Mouse (Mus musculus): ENCODE measurements around the gene Taf3. TPM values are rescaled to one million over a fixed set of nuclear protein-coding genes. Genes with fewer than 3 reads are reported as not detected.

Gene Taf3
- total RNA-seq, 1 experiment from 2014 or later, result 10.3 TPM

DNA sequence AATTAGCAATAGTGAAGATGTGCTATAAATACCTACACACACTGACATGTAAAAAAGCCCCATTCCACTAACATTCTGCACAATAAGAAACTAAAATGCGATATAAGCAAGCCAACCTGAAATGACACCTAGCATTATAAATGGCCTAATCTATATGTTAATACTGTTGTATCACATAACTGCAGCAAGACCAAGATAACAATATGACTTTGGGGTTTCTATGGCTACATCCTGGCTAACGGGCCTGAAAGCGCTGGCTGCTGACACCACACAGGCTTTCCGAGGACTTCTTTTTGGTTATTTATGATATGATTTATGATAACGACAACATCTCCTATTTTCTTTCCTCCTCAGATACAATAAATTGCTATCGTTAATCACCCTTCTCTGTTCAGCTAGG, 90.4 kb downstream of the Taf3 start:
- no peak for DNase-seq

DNA sequence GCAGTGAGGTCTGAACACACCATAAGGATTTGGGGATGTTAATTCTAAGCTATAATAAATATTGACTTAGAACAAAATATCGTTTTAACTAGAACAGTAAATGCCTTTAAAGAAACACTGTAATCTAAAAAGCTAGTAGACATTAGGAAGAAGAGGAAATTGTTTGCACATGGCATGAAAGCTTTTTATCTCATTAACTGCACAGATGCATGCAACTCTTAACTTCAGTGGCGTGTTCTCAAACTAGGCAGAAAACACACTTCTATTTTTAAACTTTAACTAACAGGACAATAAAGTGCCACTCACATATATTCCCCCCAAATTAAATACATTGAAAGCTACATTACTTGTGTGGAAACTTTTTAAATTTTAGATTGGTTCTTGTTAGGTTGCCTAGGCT, 91.8 kb downstream of the Taf3 start:
- DNase-seq, result no peak

DNA sequence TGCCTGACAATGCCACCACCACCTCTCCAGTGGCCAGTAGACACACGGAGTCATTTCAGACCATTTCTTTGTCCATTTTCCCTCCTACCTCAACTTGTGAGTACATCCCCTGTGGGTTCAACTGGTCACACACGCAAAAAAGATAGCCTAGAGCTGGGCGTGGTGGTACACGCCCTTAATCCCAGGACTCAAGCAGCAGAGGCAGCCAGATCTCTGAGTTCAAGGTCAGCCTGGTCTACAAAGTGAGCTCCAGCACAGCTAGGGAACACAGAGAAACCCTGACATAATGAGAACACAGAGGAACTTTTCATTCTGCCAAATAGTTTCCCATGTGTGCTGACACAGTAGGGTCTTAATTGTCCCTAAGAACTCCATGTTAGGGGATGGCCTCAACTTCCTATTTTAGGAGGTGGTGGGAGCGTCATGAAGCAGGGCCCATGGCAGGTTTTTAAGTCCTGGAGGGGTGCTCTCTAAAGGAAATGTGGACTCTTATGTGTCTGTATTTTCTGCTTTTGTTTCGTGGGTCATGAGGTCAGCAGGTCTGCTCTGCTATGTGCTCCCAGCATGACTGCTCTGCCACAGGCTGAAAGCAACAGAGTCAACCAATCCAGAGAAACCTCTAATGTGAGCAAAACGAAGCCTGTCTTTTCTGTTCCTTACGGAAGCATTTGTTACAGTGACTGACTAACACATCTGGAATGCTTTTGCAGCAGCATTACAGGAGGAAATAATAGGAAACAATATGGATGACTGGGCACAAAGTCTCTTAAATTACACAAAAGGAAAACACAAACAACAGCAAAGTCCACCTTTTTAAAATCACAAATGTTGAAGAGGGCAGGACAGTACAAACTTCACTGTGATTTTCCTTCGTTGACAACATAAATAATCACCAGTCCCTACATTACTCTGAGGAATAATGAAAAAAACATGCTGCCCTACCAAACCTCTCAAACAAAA, 92.5 kb downstream of the Taf3 start:
- DNase-seq, result no peak

DNA sequence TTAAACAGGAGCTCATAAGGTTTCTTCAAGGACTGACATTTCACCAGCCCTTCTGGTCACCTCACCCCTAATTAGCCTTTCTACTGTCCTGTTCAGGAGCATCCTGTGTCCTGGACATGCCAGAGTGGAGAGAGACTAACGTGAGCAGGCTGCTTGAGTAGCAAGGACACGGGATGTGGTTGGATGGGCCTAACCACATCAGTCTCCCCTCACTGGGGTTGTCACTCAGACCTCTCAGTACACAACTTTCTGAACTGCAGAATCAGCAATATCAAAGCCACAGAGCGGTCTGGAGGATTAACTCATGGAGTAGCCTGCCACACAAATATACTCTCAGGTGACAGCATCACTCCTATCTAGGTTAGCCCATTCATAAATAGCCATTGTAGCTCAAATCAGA, 101.7 kb downstream of the Taf3 start:
- no peak for DNase-seq

DNA sequence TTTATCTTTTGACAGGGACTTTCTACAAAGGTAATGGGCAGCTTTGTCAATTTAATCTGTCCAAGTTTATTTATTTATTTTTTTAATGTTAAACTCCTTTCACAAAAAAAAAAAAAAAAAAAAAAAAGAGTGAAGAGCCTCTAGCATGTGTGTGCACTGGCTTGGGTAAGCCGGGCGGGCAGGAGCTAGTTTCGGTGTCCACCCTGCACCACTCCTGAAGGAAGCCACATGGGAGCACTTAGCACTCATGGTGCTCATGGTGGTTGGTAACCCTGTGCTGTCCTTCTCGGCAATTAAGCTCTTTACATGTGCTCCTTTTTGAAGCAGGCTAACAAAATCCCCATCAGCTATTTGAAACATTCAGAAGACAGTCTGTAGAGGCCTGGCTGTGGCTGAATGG, 102.8 kb downstream of the Taf3 start:
- no peak for DNase-seq

DNA sequence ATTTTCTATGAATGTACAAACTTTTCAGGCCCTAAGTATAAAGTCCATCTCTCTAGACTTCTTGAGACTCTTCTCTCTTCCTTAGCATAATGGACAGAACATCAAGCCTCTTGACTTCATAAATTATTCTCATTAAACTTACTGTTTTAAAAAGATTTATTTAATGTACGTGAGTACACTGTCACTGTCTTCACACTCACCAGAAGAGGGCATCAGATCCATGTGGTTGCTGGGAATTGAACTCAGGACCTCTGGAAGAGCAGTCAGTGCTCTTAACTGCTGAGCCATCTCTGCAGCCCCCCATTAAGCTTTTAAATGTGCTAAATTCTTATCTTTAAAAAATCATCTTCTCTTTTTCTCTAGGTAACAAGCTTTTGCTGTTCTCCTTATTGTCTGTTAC, 105.4 kb downstream of the Taf3 start:
- no peak for DNase-seq

DNA sequence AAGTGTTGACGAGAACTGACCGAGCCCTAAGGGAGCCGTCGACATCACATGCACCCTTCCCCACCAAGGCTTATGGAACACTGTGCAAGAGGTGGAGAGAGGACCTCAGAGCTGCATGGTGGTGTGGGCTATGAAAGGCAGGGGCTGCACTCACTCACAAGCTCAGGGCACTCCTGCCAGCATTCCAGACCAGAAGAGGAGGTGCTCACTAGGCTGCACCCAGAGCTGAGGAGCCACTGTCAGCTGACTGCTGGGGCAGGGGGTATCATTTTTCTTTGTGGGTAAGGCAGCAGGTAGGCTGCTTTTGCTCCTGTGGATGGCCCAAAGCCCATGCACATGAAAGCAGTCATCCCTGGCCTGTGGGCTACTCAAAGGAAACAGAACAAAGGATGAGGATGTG, 109.1 kb downstream of the Taf3 start:
- no peak for DNase-seq

DNA sequence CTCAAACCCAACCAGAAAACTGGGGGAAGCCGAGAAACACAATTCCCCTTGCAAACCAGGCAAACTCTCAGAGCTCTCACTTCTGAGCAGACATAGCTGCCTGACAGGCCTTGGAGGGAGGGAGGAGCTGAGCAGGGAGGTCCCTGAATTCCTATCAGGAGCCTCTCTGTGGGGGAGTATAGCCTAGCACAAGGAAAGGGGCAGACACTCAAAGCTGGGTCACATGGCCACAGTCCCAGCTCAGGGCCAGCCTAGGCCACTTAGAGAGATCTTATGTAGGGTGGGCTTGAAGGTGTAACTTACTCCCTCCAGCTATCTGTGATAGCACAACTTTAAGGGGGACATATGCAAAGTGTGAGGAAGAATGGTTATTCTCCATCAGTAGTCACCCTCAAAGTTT, 112.4 kb downstream of the Taf3 start:
- DNase-seq, result no peak

DNA sequence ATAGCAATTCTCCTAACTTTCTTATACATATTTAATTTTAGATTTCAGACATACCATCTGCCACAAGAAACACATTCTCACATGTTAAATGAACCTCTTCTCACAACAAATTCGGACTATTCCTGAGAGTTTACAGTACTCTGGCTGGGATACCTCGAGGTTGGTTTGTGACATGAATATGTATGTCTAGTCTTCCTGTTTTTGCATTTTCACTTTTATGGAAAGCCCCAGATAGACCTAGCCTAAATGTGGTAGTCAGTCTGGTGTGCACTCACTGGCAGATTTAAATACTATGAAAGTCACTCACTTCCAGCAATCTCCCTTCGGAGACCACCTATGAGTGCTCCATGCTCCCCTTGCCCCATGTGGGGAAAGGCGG, 121.5 kb downstream of the Taf3 start:
- DNase-seq, result no peak

DNA sequence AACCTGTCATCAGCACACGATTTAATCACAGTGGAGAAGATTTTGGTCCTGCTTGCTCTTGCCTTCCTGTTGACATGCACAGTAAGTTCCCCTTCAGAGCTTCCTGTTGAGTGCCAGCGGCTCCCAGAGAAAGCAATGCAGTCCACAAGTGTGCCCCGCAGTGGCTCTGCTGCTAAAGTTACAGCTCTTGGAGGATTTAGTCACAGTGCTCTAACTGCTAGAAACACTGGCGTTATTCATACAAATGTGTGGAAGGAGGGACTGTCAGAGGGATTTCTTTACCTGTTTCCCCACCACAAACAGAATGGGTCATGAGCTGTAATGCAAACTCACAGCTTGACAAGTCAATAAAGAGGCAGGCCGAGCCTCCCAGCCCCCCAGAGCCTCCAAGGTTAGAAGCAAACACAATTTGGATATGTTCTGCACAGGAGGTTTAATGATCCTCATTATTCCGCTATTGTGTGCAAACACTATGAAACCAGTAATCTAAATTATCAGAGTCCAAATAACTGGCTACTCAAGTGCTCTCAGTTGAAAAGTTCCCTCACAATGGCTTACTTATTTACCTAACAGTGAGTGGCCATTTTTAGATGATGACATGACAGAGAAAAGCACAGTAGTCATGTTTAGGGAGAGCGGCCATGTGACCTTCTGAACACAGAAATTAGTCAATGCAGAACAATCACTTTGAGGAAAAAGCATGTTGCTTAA, 122.0 kb downstream of the Taf3 start:
- DNase-seq, result no peak

DNA sequence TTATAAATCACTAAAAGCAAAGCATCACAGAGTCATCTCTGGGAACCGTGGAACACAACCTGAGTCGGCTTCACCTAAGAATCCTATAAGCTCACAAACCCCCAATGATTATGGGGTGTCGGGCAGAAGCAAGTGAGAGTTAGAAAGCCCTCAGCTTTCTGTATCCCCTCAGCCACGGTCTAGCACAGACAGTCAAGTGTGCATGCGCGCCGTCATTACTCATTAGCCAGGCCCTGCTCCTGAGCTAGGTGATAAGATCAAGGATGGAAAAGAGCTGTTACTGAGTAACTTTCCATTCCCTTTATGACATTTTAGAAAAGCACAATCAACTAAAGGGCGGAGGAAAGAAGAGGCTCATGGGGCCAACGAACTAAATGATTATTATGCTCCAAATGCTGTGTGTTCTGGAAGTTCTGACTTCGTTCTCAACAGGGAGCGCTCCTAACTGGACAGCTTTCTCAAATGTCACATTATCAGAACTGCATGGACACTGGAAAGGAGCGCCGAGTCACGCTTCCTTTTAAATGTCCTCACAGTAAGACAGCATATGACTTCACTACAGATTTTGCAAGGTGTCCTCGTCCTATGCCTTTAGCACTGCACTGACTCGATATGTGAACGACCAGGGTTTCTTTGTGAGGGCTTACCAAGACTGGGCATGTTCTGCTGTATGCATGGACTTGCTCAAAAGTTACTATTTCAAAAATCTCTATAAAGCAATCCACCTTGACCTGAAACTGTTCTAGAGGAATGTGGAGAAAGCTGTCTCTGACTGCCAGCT, 129.5 kb downstream of the Taf3 start:
- DNase-seq, result no peak

DNA sequence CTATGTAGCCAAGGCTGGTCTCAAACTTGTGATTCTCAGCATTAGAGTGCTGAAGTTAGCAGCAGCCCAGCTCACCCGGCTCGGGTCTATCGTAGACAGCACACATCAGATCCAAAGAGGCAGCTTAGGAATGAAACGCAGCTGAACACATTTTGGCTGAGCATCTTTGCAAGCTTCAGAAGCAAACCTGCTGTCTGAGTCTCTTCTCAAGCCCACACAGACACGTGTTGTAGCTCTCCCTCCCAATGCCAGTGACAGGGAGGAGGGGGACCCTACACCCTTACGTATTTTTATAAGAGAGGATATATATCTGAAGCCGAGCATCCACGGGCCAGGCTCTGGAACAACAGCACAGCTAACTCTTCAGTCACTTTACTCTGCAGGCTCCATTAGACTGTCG, 130.8 kb downstream of the Taf3 start:
- DNase-seq, result no peak

DNA sequence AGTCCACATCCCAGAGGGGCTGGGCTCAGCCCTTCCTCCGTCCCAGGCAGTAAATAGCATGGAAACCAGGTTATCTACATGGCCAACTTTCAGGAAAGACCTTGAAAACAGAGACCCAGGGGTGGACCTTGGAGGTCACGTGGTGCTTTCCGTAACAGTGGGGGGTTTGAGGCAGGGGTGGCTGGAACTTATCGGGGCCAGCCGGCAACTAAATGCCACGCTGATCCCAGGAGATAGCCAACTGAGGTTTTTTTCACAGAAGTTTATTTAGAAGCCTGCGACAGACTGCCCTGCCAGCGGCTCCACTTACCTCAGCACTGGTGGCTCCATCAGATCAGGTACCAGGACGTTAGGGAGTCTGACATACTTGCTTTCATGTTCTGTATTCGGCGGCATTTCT, 142.4 kb downstream of the Taf3 start:
- no peak for DNase-seq

DNA sequence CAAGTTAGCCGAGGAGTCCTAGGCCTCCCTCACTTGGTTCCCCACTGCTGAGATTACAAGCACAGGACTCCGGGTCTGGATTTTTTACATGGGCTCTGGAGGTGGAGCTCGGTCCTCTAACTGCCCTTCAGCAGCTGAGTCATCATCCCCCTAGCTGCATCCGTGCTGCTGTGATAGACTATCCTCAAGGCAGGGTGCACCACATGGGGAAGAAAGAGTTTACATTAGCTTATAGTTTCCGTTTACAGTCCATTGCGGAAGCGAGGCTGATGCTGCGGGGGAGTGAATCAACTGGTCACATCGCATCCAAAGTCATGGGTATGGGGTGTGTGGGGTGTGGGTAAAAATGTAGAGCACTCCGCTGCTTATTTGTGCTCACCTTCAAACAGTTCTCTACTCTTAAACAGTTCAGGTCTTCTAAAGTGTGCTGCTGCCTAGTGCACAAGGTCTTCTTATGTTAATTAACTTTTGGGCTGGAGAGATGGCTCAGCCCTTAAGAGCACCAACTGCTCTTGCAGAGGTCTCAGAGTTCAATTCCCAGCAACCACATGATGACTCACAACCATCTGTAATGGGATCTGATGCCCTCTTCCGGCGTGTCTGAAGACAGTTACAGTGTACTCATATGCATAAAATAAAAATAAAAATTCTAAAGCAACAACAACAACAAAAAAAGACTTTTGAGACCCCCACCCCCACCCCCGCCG, 144.4 kb downstream of the Taf3 start:
- DNase-seq, result no peak

DNA sequence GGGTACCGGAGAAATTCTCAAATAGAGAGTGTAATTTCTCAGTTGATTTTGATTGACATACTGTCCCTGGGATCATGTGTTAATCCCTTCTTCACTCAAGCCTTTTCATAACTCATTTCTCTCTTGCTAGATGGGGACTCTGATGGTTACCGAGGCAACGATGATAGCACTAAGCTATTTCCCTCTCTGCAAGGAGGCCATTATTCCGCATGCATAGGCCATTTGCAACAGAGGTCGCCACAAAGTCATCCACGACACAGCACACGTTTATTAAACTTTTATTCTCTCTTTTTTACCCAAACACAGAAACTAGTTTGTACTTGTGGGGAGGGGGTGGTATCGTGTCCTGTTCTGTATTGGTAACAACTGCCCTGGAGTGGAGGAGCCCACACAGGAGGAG, 150.6 kb downstream of the Taf3 start:
- DNase-seq, result no peak

DNA sequence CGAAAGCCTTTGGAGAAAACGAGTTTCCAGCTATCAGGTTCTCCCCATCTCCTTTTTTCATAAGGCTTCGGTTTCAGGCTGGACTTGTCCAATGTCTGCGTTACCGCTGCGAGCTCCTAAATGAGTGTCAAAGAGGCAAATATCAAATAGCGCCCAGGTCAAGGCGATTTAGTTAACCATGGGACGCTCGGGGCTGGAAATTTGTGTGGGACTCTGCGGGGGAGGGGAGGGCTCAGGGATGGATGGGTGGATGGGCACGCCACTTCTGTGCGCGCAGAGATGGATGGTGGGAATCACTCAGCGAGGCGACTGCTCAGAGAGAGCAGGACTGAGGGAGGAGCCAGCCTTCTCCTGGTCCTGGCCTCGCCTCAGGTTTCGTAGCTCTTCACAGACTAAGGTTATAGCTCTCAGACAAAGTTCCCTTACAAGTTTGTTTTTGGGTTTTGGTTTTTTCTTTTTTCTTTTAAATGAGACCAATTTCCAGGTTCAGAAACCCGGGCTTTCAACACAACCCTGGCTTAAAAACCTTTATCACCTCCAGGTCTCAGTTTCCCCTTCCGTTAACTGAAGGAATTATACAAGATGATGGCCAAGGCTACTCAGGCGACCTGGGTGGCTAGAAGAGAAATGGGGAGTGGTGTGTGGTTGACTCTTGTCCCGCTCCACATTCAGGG, 152.2 kb downstream of the Taf3 start:
- DNase-seq, result no peak

DNA sequence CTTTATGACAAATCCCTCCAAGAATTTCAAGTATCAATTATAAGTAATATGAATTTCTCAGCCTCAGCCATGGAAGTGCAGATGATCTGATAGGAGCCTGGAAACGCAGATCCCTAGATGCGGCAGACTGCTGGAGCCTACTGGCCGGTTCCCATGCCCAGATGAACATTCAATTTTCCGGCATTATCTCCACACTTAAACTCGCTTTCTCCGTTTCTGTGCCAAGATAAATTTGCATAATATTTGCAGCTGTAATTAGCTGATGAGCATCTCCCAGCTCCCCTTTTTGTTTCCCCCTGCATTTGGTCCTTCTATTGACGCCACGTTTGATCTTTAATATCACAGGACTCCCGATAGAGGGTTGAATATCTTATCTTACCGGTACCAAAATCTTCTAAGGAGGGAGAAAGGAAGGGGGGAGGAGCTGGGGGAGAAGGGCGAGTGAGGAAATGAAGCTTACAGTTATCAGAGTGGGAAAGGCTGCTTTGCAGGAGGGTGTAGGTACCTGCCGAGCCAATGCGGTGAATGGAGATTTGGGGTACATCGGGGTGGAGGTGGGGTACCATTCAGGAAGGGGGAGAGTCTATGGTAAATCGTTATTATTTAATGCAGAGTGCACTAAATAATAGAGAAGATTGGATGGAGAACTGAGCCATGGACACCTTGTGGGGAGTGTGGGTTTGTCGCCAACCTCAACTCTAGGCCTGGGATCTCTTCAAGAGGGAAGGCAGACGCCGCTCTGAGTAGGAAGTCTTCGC, 153.4 kb downstream of the Taf3 start:
- DNase-seq, result no peak

DNA sequence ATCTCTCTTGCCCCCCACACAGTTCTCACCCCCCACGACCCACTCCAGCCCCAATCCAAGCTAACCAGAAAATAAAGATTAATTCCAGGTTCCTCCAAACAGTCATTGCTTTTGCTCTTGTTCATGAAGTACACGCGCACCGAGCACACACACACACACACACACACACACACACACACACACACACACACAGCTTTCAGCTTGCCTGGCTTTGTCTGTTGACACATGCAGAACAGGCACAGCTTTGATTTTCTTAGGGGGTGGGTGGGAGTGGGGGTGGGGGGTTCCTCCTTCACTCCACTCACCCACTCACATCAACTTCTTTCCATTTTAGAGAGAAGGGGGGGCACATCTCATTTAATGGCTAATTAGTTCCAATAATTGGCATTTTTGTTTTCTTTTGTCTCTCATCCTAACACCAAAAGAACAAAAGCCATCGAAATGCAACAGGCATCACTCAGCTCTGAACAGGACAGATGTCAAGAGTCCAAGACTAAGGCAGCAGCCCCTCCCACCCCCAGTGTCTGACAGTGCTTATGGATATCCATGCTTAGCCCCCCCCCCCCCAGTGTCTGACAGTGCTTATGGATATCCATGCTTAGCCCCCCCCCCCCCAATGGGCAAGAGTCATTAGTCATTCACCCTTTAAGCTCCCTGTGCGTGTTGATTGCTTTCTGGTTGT, 155.0 kb downstream of the Taf3 start:
- DNase-seq, result no peak

DNA sequence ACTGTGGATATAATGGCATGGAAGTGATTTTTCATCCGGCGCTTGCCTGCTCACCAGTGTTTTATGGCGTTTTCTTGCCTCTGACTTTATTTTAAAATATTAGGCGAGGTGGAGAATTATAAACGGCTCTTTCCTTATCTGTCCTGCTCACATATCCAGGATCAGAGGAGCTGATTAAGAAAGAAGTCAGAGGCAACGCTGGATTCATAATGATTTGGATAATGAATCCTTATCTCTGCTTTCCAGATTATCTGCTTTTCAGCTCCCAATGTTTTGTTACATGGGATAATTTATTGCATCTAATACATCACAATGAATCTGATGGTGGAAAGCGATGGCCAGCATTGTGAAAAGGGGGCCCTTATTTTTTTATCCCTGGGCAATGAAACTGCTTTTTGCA, 155.9 kb downstream of the Taf3 start:
- DNase-seq, result no peak

DNA sequence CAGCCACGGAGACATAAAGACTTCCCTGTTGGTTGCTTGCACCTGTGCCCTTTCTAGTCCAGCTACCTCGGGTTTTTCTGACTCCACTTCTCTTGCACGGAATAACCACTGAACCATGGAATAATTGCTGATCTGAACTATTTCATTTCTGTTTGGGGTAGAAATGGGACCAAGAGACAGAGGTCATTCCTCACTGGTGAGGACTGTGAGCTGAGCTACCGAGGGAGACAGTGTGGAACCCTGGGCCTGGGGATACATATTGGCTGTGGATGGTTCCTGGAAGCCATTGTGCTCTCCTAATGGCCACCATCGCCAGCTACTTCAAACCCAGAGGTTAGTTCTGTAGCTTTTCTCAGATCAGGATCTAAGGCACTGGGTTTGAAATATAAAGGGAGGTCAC, 157.5 kb downstream of the Taf3 start:
- no peak for DNase-seq
